Mouse (Mus musculus) kidney, postnatal 10 days (tissue): Measurements from ENCODE around the gene Sbno2.
A peak's percentile ranks its signal among the peaks of the same experiment; 100 is the strongest.

Source experiments
- DNase-seq: peaks from one replicate; pipeline ENCODE4 v3.0.0; 2021; ENCODE audit warnings: mixed read lengths

Sbno2 gene

GRCm38 (mm10) chr10:80033511-80034391 lies 71.6 kb downstream of the Sbno2 start:
- peak; percentile 66 for DNase-seq

- DNase-seq = peak; percentile 77
Measured at GRCm38 (mm10) chr10:80032799-80033480, 72.4 kb downstream of the Sbno2 start.

- DNase-seq = no peak
Measured at GRCm38 (mm10) chr10:80030736-80031135, 74.6 kb downstream of the Sbno2 start.

- no peak for DNase-seq
Measured at GRCm38 (mm10) chr10:80030191-80030590, 75.2 kb downstream of the Sbno2 start.

GRCm38 (mm10) chr10:80028521-80028846 lies 76.9 kb downstream of the Sbno2 start:
- DNase-seq = no peak

GRCm38 (mm10) chr10:80027681-80028520 lies 77.5 kb downstream of the Sbno2 start:
- no peak for DNase-seq

- DNase-seq = no peak
Measured at GRCm38 (mm10) chr10:80025889-80026288, 79.5 kb downstream of the Sbno2 start.

- no peak for DNase-seq
Measured at GRCm38 (mm10) chr10:80025463-80025862, 79.9 kb downstream of the Sbno2 start.

GRCm38 (mm10) chr10:80025044-80025347 lies 80.4 kb downstream of the Sbno2 start:
- DNase-seq = no peak

GRCm38 (mm10) chr10:80024229-80025043 lies 80.9 kb downstream of the Sbno2 start:
- no peak for DNase-seq

- no peak for DNase-seq
Measured at GRCm38 (mm10) chr10:80023758-80024157, 81.6 kb downstream of the Sbno2 start.

GRCm38 (mm10) chr10:80022806-80023205 lies 82.6 kb downstream of the Sbno2 start:
- DNase-seq = no peak

- DNase-seq = no peak
Measured at GRCm38 (mm10) chr10:80022164-80022563, 83.2 kb downstream of the Sbno2 start.

GRCm38 (mm10) chr10:80021320-80021641 lies 84.1 kb downstream of the Sbno2 start:
- no peak for DNase-seq

- no peak for DNase-seq
Measured at GRCm38 (mm10) chr10:80020603-80021319, 84.6 kb downstream of the Sbno2 start.

GRCm38 (mm10) chr10:80020191-80020590 lies 85.2 kb downstream of the Sbno2 start:
- no peak for DNase-seq

GRCm38 (mm10) chr10:80019471-80020131 lies 85.8 kb downstream of the Sbno2 start:
- no peak for DNase-seq

- no peak for DNase-seq
Measured at GRCm38 (mm10) chr10:80018739-80019297, 86.6 kb downstream of the Sbno2 start.

- DNase-seq = no peak
Measured at GRCm38 (mm10) chr10:80017771-80018170, 87.6 kb downstream of the Sbno2 start.

GRCm38 (mm10) chr10:80017361-80017760 lies 88.0 kb downstream of the Sbno2 start:
- no peak for DNase-seq

- no peak for DNase-seq
Measured at GRCm38 (mm10) chr10:80016931-80017330, 88.4 kb downstream of the Sbno2 start.
